Mouse (Mus musculus): ENCODE results near the gene Slirp.

DNA sequence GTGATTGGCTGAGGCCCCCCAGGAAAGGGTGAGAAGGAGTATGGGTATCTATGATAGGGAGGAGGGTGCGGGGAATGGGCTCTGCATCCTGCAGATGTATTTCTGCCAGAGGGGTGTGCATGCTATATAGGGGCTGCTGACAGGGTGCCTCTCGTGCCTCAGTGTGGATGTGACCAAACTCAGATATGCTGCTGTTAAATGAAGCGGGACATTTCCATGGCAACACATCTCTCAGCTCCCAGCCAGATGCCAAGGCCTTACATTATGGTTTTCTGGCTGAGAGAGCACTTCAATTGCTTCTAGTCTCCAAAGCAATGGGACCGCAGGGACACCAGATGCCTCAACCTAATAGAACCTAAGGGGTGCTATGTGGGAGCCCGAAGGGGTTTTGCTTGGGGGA is 24.8 kb upstream of the Slirp start:
- TF ChIP-seq CTCF (IDR thresholded peaks at IDR 0.05; ENCODE audit: extremely low read depth, insufficient read length, insufficient replicate concordance, low read depth, low read length) (no peak), POLR2A (IDR thresholded peaks at IDR 0.05; ENCODE audit: low read depth, low read length) (no peak)

Data from small intestine, adult 2 months (tissue).